Mouse (Mus musculus): ENCODE measurements around the gene Lrriq1. TPM values are rescaled to one million over a fixed set of nuclear protein-coding genes. Genes with fewer than 3 reads are reported as not detected.
A peak's percentile ranks its signal among the peaks of the same experiment; 100 is the strongest.

Lrriq1 gene
- not detected for total RNA-seq (2021)

DNA sequence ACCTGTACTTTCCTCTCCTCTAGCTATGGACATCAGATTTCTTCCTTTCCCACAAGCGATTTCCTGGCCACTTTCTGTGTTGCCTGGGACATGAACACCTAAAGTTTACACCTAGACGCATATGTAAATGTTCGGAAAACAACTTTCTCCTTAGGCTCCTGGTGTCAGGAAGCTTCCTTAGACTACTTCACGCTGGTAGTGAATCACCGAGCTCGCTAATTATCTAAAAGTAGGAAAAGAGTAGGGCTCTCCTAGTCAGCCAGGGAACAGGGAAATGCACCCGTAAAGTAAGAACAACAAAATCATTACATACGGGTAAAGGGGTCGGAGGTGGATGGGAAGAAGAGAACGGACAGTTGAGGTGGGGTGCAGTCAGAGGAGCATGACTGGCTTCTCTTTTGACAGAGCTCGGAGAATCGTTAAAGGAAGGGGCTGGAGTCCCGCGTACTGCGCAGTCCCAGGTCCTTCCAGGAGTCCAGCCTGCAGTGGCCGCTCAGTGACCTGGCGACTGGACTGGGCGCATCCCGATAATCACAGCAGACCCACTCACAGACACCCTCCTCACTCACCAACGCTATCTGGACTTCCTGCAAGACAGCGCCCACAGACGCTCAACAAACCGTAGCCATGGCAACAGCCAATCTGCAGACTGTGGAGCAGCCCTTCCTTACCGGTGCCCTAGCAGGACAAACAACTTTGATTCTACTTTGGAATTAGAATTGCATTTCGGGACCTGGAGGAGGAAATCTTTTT lies at the start of gene Lrriq1:
Gene Lrriq1 (minus strand): TSS at position 616 of the 753 bp plus-strand sequence.
- intact Hi-C loops (cut with DNase I): no loop called here
- peak in 1 of 2 experiments; percentile 8 for DNase-seq

DNA sequence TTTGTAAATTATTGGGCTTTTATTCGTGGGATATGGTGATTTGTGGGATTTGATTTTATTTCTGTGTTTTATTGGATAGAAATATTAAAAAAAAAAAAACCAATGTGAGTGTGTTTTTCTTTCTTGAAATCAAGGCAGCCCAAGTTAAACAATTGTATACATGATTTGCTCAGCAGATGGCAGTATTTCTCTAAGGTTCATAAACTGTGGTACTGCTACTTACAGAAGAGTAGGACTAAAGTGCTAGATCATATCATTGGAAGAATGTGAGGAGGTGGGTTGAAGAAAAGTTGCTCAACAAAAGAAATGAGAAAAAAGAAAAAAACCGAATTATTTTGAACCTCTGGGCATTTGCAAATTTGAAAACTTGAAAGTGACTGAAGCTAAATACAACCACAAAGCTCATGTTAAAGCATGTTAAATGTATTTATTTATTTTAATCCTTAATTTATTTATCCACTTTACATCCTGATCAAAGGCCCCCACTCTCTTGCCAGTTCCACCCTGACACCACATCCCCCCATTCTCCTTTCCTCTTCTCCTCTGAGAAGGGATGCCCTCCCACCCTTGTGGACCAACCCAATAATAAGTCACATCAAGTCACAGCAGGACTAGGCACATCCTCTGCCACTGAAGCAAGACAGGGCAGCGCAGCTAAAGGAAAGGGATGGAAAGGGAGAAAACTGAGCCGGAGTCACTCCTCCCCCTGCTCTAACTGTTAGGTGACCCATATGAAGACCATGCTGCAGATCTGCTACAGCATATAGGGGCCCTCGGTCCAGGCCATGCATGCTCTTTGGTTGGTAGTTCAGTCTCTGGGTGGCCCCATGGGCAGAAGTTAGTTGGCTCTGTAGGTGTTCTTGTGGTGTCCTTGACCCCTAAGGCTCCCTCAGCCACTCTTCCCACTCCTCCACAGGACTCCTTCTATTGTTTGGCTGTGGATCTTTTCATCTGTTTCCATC lies 18.0 kb upstream of the Lrriq1 start:
- intact Hi-C loops (cut with DNase I): loop anchor here (2.0 kb wide), 1 partner anchor 147 kb away; no protein-coding TSS in a partner anchor

DNA sequence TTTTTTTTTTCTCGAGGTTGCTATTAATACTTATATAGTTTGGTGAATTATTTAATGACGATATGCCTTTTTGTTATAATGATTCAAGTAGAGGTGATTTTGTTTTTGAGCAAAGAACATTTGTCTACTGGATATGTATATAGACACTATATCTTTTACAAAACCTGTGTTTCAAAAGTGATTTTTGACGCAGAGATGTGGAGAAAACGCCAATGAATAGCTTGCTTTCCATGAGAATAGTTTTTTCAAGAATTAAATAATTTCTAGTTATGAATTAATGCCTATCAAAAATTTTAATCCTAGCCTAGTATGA lies 294 bp upstream of the Lrriq1 start:
- intact Hi-C loops (cut with DNase I): no loop called here
- DNase-seq: no peak

More for the DNA sequence above, 18.0 kb upstream of the Lrriq1 start:
- DNase-seq: no peak

DNA sequence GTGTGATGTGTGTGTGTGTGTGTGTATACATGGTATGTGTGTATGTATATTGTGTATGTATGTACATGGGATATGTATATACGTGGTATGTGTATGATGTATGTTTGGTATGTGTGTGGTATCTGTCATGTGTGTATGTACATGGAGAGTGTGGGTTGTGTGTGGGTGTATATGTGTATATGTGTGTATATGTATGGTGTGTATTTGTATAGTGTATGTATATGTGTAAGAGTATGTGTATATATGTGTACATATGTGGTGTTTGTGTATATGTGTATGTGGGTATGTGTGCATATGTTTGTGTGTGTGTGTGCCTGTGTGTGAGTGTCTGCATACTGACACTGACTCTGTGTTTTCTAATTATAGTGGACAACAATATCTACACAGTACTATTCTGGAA lies 9.5 kb downstream of the Lrriq1 start:
- DNase-seq: no peak
- intact Hi-C loops (cut with DNase I): no loop called here

DNA sequence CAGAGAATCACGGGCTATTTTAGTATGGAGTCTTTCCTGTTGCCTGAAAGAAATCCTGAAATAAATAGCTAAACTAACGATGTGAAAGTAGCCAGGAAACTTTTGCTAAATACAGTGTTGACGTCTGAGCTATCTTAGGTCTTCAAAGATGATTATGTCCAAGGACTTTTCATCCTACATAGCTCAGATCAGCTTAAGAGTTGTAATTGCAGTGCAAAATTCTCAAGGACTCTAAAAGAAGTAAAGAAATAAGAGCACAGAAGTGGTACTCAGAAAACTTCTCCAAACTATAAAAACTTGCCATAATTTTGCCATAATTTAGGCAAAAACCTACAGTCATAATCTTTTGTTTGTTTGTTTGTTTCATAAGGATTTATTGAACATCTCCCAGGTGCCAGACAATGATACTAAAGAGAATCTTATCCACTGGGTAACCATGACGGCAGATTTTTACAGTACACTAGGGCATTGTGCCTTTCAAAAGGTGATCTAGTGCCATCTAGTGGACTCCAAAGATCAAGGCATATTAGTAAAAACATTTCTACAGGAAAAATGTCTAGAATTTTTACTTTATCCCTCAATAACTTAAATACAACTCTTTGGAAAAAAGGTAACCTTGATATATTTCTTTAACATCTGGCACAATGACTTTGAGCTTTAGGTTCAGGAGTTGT lies 41.3 kb downstream of the Lrriq1 start:
- no peak for DNase-seq
- intact Hi-C loops (cut with DNase I): loop anchor here (2.0 kb wide), 1 partner anchor 326 kb away; no protein-coding TSS in a partner anchor

DNA sequence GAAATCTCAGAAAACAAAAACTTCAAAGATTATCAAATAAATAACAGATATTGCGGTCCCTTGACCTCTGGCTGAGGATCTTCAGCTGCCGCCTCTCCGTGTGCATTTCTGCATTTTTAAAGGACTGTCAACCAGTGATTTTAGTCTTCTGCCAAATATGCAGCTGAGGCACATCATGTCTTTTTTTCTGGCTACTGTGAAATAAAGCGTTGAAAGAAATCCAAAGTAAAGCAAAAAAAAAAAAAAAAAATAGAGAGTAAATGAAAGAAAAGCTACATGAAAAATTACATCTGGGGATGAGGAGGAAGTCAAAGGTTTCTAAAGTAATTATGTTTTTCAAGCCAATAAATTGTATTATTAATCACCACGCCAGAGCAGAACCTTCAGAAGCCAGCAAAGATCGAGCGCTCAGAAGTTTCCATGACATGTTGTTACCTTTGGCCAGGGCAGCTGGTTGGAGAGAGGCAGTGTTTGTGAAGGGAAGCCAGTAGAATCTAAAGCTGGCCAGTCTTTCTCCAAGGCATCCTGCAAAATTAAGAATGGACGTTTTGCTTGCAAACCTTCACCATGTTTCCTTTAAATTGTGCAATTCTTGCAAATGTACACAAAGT lies 90.2 kb downstream of the Lrriq1 start:
- DNase-seq: no peak
- intact Hi-C loops (cut with DNase I): no loop called here

DNA sequence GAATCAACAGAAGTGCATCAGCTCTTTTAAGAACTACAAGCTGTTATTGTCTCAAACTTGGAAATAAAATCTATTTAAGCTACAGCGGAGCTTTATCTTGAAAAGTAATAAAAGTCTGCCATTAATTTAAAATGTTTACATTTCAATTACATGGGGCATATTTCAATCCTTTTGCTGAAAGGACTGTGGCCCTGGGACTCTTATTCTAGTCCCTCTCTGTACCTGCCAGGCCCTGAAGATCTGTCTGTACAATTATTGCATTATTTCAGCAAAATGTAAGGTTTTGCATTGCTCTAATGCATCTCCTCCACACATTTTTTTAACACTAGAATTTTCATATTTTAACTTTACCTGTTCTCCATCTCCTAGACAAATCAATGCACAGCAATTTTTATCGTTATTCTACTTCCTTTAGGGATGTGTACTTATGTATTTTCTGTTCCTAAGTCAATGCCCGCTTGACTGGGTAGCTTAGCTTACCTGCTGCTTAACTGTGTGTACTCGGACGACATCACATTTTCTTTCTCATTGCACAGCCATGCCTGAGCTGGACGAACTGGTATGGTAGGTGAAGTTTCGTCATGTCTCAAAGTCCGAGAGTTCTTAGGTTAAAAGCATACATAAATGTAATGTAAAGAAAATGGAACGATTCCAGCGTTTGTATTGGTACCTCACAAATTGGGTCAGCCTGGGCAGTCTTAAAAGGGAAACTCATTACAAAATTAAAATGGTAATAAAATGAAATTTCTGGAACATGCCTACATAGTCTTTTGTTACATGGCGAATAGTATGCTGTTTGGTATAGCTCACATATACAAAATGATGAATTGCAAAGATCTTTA lies 91.0 kb downstream of the Lrriq1 start:
- intact Hi-C loops (cut with DNase I): no loop called here
- no peak for DNase-seq

DNA sequence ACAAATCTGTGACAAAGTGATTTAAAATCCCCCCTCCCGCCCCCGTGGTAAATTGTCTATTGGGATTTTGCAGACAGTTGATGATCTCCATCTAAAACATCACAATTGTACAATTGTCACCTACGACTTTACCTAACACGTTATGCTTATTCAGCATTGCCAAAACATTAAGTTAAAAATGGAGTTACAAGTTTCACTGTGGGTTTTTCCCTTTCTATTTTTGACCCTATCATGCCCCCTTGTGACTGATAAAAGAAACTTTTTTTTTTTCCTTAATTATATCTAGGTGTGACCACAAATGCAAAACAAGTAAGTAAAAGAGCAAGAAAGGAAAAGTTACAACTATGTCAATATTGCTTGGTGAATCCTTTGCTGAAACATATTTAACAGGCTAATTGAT lies 93.6 kb downstream of the Lrriq1 start:
- DNase-seq: no peak
- intact Hi-C loops (cut with DNase I): no loop called here

DNA sequence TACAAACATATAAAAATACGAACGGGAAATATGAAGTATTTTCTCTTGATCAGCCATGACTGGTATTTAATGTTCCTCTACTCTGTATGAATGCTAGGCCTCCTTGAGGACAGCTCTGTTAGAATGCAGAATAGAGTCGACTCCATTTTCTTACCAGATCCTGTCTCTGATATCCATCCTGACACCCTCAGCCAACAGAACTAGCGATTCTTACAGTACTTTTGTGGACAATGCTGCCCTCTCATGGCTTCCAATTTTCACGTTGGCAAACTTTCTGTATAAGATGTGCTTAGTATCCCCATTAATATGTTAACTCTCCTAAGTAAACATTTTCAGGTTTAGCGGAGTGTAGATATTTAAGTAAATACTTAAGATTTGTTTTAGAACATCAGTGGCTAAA lies 94.6 kb downstream of the Lrriq1 start:
- no peak for DNase-seq
- intact Hi-C loops (cut with DNase I): no loop called here

DNA sequence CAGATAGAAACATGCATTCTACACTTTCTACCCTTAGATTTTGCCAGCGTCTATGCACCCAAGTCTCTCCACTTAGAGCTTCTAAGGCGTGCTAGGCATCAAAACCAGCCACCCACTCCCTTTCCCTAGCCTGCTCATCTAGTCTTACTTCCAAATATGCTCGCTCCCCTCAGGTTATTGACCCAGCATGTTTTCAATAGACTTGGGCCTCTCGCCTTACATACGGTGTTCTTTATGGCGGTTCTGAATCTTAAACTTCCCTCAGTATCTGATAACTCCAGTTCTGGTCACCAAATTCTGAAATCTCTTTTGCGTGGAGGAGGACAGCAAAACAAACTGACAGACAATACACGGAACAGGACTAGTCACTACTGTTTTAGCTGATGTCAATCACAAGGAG lies 95.5 kb downstream of the Lrriq1 start:
- intact Hi-C loops (cut with DNase I): no loop called here
- DNase-seq: no peak

DNA sequence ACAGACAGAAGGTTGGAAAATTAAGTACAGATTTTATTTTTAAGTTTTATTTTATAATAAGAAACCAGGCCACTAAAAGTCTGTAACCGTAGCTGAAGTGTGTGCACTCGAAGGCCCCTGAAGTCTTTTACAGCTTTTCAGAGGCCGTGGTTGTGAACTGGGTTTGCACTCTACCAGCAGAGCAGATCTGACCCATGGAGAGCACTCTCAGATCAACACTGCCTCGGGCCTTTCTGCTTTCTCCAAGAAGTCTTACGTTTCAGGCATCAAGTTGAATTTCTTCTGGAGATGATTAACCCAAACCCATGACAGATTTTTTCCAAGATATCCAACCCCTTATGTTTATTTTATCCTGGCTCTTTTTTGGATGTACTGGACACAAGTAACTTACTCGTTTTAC lies 121.5 kb downstream of the Lrriq1 start:
- intact Hi-C loops (cut with DNase I): no loop called here
- no peak for DNase-seq

DNA sequence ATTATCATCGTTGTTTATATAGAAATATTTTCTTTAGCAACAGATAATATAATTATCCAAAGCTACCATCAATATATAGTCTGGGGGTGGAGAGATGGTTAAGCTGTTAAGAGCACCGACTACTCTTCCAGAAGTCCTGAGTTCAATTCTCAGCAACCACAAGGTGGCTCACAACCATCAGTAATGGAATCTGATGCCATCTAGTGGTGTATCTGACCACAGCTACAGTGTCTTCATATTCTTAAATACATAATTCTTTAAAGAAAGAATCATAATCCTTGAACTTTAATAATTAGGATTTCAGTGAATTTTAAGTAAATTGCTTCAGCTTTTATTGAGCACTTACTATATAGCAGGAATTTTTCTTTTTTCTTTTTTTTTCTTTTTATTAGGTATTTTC lies 128.0 kb downstream of the Lrriq1 start:
- intact Hi-C loops (cut with DNase I): no loop called here
- DNase-seq: no peak

DNA sequence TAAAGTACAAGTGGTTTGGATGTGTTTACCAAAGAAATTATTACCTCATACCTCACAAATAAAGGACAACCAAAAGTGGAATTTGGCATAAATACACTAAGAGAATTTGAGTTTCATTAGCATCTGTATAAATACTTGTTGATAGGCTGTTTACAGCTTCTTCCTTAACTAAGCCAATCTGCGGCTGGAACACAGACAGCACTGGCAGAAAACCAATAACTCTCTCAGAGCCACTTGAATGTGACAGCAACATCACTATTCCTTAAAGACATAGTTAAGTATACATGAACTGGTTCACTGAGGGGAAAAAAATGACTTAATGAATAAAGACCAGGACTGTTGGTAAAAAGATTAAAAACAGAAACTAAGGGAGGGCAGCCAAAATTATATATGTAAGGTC lies 150.0 kb downstream of the Lrriq1 start:
- DNase-seq: no peak
- intact Hi-C loops (cut with DNase I): no loop called here

DNA sequence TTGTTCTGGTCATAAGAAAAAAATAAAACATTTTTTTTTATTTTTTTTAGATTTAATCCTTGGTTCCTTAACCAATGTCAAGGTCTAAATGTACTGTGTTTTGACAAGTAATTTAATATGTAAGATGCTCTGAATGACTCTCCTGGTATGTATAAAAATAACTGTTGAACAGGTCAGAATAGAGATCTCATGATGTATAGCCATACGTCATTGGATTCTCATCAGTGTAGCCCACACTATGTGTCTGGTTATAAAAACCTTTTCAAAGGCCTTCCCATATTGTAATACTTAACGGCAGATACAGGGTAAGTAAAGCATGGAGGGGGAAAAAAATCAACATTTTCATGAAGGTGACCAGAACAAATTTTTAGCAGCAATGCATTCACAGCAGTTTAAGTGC lies 186.5 kb downstream of the Lrriq1 start:
- DNase-seq: no peak
- intact Hi-C loops (cut with DNase I): no loop called here

DNA sequence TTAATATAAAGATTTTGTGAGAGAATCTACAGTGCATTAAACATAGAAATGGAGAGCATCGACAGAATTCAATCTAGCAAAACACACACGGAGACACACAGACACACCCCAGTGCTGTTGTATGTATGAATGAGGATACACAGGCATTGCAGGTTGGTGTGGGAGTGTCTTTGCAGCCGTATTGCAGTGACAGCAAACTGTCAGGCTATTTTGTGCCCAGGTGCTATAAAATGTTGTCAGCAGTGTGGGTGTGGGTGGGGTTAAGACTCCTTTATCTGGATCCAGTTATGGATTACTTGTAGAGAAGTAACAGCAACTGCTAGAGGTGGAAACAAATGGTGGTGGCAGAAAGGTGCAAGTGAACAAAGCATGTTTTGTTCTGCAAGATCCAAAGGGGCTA lies 189.5 kb downstream of the Lrriq1 start:
- intact Hi-C loops (cut with DNase I): no loop called here
- DNase-seq: no peak

DNA sequence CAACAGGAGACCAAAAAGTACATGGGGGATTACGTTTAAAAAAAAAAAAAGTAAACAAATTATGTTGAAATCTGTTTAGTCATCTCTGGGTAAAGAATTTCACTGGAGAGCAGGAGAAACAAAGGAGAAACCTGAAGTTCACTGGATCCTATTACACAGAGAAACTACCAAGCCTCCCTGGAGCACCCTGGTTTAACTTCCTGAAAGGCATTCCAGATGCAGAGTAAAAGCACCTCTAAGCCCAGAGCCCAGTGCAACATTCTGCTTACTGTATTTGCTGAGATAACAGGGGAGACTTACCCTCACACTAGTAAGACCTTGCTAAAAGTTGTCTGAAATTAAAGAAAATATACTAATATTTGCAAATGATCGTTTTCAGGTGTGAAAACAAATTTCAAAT lies 191.1 kb downstream of the Lrriq1 start:
- DNase-seq: no peak
- intact Hi-C loops (cut with DNase I): no loop called here

DNA sequence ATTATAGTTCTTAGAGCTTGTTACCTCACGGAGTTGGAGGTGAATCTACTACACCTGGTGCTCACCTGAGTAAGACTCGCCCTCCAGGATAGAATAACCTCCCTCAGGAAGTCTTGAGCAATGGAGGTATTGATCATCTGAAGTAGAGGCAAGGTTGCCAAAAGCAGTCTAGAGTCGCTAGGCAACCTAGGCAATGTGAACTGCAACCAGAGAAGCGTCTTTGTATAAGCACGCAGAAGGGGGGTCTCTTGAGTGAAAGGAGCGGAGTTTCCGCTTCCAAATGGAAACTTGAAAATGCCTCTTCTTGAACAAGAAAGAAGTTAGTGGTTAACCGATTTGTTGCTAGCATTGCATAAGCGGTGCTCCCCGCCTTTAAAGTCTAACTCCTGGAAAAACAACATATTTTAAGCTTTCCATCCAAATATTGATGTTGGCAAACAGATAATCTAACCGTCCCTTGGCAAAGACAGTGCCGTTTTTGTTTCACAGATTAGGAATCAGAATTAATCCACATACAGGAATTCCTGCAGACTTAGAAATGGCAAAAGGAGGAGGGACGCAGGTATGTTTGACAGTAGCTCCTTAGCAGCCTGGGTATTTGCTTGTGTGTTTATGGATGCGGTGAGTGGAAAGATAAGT lies 201.0 kb downstream of the Lrriq1 start:
- intact Hi-C loops (cut with DNase I): no loop called here
- DNase-seq: no peak

DNA sequence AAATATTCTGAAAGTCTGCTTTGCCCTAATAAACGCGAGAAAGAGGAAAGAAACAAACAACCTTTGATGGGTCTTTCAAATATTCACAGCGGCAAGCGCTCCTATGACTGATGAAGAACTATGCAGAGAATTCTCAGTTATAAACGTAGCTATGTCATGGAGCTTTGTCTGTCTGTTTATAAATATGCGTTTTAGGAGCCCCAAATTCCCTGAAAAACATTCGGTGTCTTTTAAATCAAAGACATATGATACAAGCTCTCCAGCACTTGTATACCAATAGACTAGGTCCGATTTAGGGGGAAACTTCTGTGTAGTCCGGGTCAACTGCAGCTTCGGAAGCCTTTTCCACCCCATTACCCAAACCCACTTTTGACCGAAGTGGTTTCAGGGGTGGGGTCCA lies 205.2 kb downstream of the Lrriq1 start:
- intact Hi-C loops (cut with DNase I): no loop called here
- no peak for DNase-seq

DNA sequence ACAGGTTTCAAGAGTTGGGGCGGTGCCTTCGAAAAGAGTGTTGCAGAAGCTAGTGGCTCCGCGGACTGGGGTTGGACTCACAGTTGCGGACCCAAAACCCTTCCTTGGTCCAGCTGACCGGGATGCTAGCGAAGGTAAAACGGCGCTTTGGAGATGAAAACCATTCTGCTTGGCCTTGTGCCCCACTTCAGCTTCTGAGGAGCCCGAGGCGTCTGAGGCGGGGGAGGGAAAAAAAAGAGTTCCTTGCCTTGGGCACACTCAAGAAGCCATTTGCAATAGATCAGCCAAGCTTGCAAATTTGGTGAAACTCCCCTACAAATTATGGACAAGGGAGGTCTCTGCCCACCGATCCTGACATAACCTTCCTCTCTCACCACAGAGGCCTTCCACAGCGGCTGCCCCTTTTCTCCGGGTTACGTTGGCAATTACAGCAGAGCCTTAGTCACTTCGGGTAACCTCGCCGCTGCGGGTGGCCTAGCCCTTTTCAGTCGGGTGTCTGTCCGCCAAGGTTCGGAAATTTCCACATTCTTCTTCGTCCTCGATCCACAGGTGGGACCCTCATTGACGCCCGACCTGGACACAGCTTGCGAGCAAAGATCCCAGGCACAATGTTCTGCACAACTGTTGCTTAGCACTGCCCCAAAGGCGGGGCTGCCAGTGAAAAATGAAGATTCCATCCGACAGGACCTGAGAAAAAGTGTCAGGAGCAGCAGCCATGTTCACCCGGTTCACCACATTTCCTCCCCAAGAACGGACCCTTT lies 206.2 kb downstream of the Lrriq1 start, which contains the start of gene Alx1:
Gene Alx1 (minus strand): TSS at position 486 of the 761 bp plus-strand sequence.
- intact Hi-C loops (cut with DNase I): no loop called here
- DNase-seq: no peak
